Mouse (Mus musculus) lung, postnatal 0 days (tissue): ENCODE data around the gene Vim. TPM values are rescaled to one million over a fixed set of nuclear protein-coding genes. Genes with fewer than 3 reads are reported as not detected.

Source experiments
- ATAC-seq: fragments of 200-750 bp; cut with Nextera tagmentation; 2 replicates; pipeline ENCODE4 v1.8.0; 2017; ENCODE audit warnings: moderate library complexity
- DNase-seq: peaks from one replicate; pipeline ENCODE4 v3.0.0-alpha.2; 2016; ENCODE audit warnings: low spot score
- H3K27ac ChIP-seq: fragments of 300-500 bp; sonication (generic); 2 replicates; pipeline ENCODE4 v1.5.1; 2014; ENCODE audit warnings: antibody characterized with exemption, mild to moderate bottlenecking, low read length, mixed read lengths
- H3K27me3 ChIP-seq: fragments of 300-500 bp; sonication (generic); replicated peaks from 2 replicates; pipeline ENCODE4 v1.6.1; 2014; ENCODE audit warnings: low read length, mixed read lengths; ENCODE audit not compliant: insufficient read depth
- H3K36me3 ChIP-seq: fragments of 300-500 bp; sonication (generic); 2 replicates; pipeline ENCODE4 v1.6.1; 2014; ENCODE audit warnings: low read length, mixed read lengths; ENCODE audit not compliant: insufficient read depth
- H3K4me1 ChIP-seq: fragments of 300-500 bp; sonication (generic); 2 replicates; pipeline ENCODE4 v1.6.1; 2014; ENCODE audit warnings: antibody characterized with exemption, low read depth, low read length, mixed read lengths; ENCODE audit not compliant: insufficient read depth
- H3K4me2 ChIP-seq: fragments of 300-500 bp; sonication (generic); replicated peaks from 2 replicates; pipeline ENCODE4 v1.6.1; 2014; ENCODE audit warnings: low read depth, mild to moderate bottlenecking, low read length, moderate library complexity, mixed read lengths
- H3K4me3 ChIP-seq: fragments of 300-500 bp; sonication (generic); 2 replicates; pipeline ENCODE4 v1.5.1; 2014; ENCODE audit warnings: low read depth, low read length
- H3K9ac ChIP-seq: fragments of 300-500 bp; sonication (generic); replicated peaks from 2 replicates; pipeline ENCODE4 v1.6.1; 2014; ENCODE audit warnings: low read depth, mild to moderate bottlenecking
- H3K9me3 ChIP-seq: fragments of 300-500 bp; sonication (generic); 2 replicates; pipeline ENCODE4 v1.6.1; 2016; ENCODE audit warnings: low read length, mixed read lengths
- CTCF ChIP-seq: IDR thresholded peaks from 2 replicates; pipeline ENCODE4 v1.5.1; 2016; ENCODE audit warnings: antibody characterized with exemption, mild to moderate bottlenecking
- EP300 ChIP-seq: IDR thresholded peaks from 2 replicates; pipeline ENCODE4 v1.6.1; 2016; ENCODE audit warnings: antibody characterized with exemption, mild to moderate bottlenecking, control low read depth
- WGBS: fragments of 180-500 bp; shearing (Covaris S2); extraction: QIAGEN DNeasy Blood & Tissue Kit; methylation state at CpG from one replicate; pipeline ENCODE4 v1.1.7; 2014; 5-methylcytosine and 5-hydroxymethylcytosine counted together
- polyA plus RNA-seq: library from polyadenylated mRNA; unstranded; fragments of >200 nt; fragmentation: Nextera tagmentation; extraction: Ambion mirVana; gene quantifications from 2 replicates; pipeline ENCODE4 v1.2.1, GENCODE M21; 2015

Vim gene
- polyA plus RNA-seq, 1 experiment from 2014 or later: 1,145 TPM

- peak; percentile 99 for ATAC-seq
- 4% methylated on average over 39 of the region's 39 CpGs for WGBS
- peak; percentile 97 for DNase-seq
- peak within 1 kb of the TSS; percentile 97 for H3K27ac ChIP-seq
- no peak for TF ChIP-seq CTCF
- TF ChIP-seq EP300: 0 out of 2 replicates have a peak, but pooled peaks have one; percentile 44
- peak within 1 kb of the TSS; percentile 71 for H3K4me2 ChIP-seq
- H3K9ac ChIP-seq: peak within 1 kb of the TSS; percentile 65
- H3K36me3 ChIP-seq: no peaks in the 10 kb centered on the region
- no peaks in the 10 kb centered on the region for H3K4me1 ChIP-seq
- H3K9me3 ChIP-seq: no peaks in the 10 kb centered on the region
- H3K4me3 ChIP-seq: peak within 1 kb of the TSS; percentile 65
- no peaks in the 10 kb centered on the region for H3K27me3 ChIP-seq
These were observed 29.4 kb upstream of the Vim start, which contains the start of gene Trdmt1 for GRCm38 (mm10) chr2:13544193-13544824. TSS of gene Trdmt1 (minus strand) at chr2:13544668.

GRCm38 (mm10) chr2:13548749-13549148 is 25.0 kb upstream of the Vim start:
- H3K4me3 ChIP-seq: no peak overlapping the region
- H3K4me2 ChIP-seq: no peak overlapping the region
- no peaks in the 10 kb centered on the region for H3K27me3 ChIP-seq
- ATAC-seq: no peak
- no peaks in the 10 kb centered on the region for H3K36me3 ChIP-seq
- DNase-seq: no peak
- WGBS: 56% methylated on average over 3 of the region's 3 CpGs
- H3K9ac ChIP-seq: no peak overlapping the region
- no peaks in the 10 kb centered on the region for H3K4me1 ChIP-seq
- H3K27ac ChIP-seq: no peak overlapping the region
- H3K9me3 ChIP-seq: no peaks in the 10 kb centered on the region
- TF ChIP-seq CTCF: no peak

- no peaks in the 10 kb centered on the region for H3K36me3 ChIP-seq
- ATAC-seq: peak; percentile 41; the same call in 1 of the 2 replicates
- 20% methylated on average over 2 of the region's 2 CpGs for WGBS
- H3K27me3 ChIP-seq: no peaks in the 10 kb centered on the region
- no peak overlapping the region for H3K9ac ChIP-seq
- no peaks in the 10 kb centered on the region for H3K9me3 ChIP-seq
- H3K27ac ChIP-seq: no peak overlapping the region
- H3K4me3 ChIP-seq: no peak overlapping the region
- no peak overlapping the region for H3K4me2 ChIP-seq
- no peaks in the 10 kb centered on the region; the same call in 1 of the 2 replicates for H3K4me1 ChIP-seq
- peak; percentile 55 for DNase-seq
- no peak; the same call in 1 of the 2 replicates for TF ChIP-seq EP300
- no peak for TF ChIP-seq CTCF
These were observed 19.8 kb upstream of the Vim start for GRCm38 (mm10) chr2:13553966-13554365.

- ATAC-seq (no peak), DNase-seq (no peak)
- Histone ChIP-seq H3K4me1 (no peaks in the 10 kb centered on the region; the same call in 1 of the 2 replicates), H3K27me3 (no peaks in the 10 kb centered on the region), H3K27ac (no peak overlapping the region), H3K4me3 (no peak overlapping the region), H3K36me3 (no peaks in the 10 kb centered on the region), H3K9me3 (no peaks in the 10 kb centered on the region), H3K9ac (no peak overlapping the region), H3K4me2 (no peak overlapping the region)
- TF ChIP-seq CTCF (no peak), EP300 (no peak)
These were observed 17.5 kb upstream of the Vim start for GRCm38 (mm10) chr2:13556239-13556638.

GRCm38 (mm10) chr2:13557145-13558030 is 16.3 kb upstream of the Vim start:
- 62% methylated on average over 9 of the region's 9 CpGs for WGBS
- peak; percentile 32 for DNase-seq

GRCm38 (mm10) chr2:13558607-13559262 is 15.0 kb upstream of the Vim start:
- no peaks in the 10 kb centered on the region for H3K27me3 ChIP-seq
- H3K9me3 ChIP-seq: no peaks in the 10 kb centered on the region
- no peak overlapping the region for H3K4me3 ChIP-seq
- H3K4me1 ChIP-seq: no peaks in the 10 kb centered on the region; the same call in 1 of the 2 replicates
- peak; percentile 65 for TF ChIP-seq EP300
- TF ChIP-seq CTCF: no peak
- ATAC-seq (peak; percentile 92), DNase-seq (peak; percentile 75)
- 42% methylated on average over 5 of the region's 5 CpGs for WGBS
- H3K36me3 ChIP-seq: no peaks in the 10 kb centered on the region
- no peak overlapping the region for H3K4me2 ChIP-seq
- H3K27ac ChIP-seq: no peak overlapping the region
- H3K9ac ChIP-seq: no peak overlapping the region

More at GRCm38 (mm10) chr2:13557145-13558030, 16.3 kb upstream of the Vim start:
- Histone ChIP-seq H3K4me2 (no peak overlapping the region), H3K4me1 (no peaks in the 10 kb centered on the region; the same call in 1 of the 2 replicates), H3K36me3 (no peaks in the 10 kb centered on the region), H3K27ac (no peak overlapping the region), H3K9me3 (no peaks in the 10 kb centered on the region), H3K4me3 (no peak overlapping the region), H3K9ac (no peak overlapping the region), H3K27me3 (no peaks in the 10 kb centered on the region)
- 0 out of 2 replicates have a peak, but pooled peaks have one; percentile 19 for ATAC-seq
- TF ChIP-seq CTCF: no peak
- no peak for TF ChIP-seq EP300
